Mouse (Mus musculus) lung, adult 2 months (tissue): ENCODE data around the gene Arl2.

Experiments
- CTCF ChIP-seq: fragments of 200-500 bp; IDR thresholded peaks from 2 replicates; pipeline ENCODE4 v1.5.1; 2011; ENCODE audit warnings: mild to moderate bottlenecking, low read length, control low read depth; ENCODE audit not compliant: insufficient read depth
- POLR2A ChIP-seq: fragments of 200-500 bp; IDR thresholded peaks from 2 replicates; pipeline ENCODE4 v1.6.1; 2011; ENCODE audit warnings: low read depth, mild to moderate bottlenecking, control low read depth, low read length, borderline replicate concordance; ENCODE audit errors: extremely low read depth

- TF ChIP-seq CTCF = no peak
- TF ChIP-seq POLR2A = no peak
Observed at GRCm38 (mm10) chr19:6105586-6105985, 35.8 kb downstream of the Arl2 start, which contains the start of gene Naaladl1.
